Mouse (Mus musculus): ENCODE results near the gene Olfr996. TPM values are rescaled to one million over a fixed set of nuclear protein-coding genes. Genes with fewer than 3 reads are reported as not detected.

The Olfr996 gene
- polyA plus RNA-seq, 1 experiment from 2014 or later, result not detected

Other genes starting within 250 kb of the Olfr996 start
- gene Olfr987, start 239.9 kb upstream of the Olfr996 start, polyA plus RNA-seq (2014; fragmentation: Nextera tagmentation; extraction: Ambion mirVana), result not detected in 2 replicates
- not detected in 2 replicates for gene Olfr988, start 216.0 kb upstream of the Olfr996 start, polyA plus RNA-seq (2014; fragmentation: Nextera tagmentation; extraction: Ambion mirVana)
- not detected in 2 replicates for gene Olfr992, start 169.7 kb upstream of the Olfr996 start, polyA plus RNA-seq (2014; fragmentation: Nextera tagmentation; extraction: Ambion mirVana)
- gene Olfr993, start 164.3 kb upstream of the Olfr996 start, polyA plus RNA-seq (2014; fragmentation: Nextera tagmentation; extraction: Ambion mirVana), result not detected in 2 replicates
- not detected in 2 replicates for gene Olfr994, start 142.8 kb upstream of the Olfr996 start, polyA plus RNA-seq (2014; fragmentation: Nextera tagmentation; extraction: Ambion mirVana)
- gene Olfr995, start 135.6 kb upstream of the Olfr996 start, polyA plus RNA-seq (2014; fragmentation: Nextera tagmentation; extraction: Ambion mirVana), result not detected in 2 replicates
- not detected in 2 replicates for gene 4833423E24Rik, start 60.2 kb upstream of the Olfr996 start, polyA plus RNA-seq (2014; fragmentation: Nextera tagmentation; extraction: Ambion mirVana)
- not detected in 2 replicates for gene Olfr998, start 9.7 kb downstream of the Olfr996 start, polyA plus RNA-seq (2014; fragmentation: Nextera tagmentation; extraction: Ambion mirVana)
- gene Olfr1000, start 32.7 kb downstream of the Olfr996 start, polyA plus RNA-seq (2014; fragmentation: Nextera tagmentation; extraction: Ambion mirVana), result not detected in 2 replicates
- gene Olfr1002, start 71.5 kb downstream of the Olfr996 start, polyA plus RNA-seq (2014; fragmentation: Nextera tagmentation; extraction: Ambion mirVana), result not detected in 2 replicates
- gene Olfr154, start 85.2 kb downstream of the Olfr996 start, polyA plus RNA-seq (2014; fragmentation: Nextera tagmentation; extraction: Ambion mirVana), result not detected in 2 replicates
- not detected in 2 replicates for gene Olfr1006, start 99.6 kb downstream of the Olfr996 start, polyA plus RNA-seq (2014; fragmentation: Nextera tagmentation; extraction: Ambion mirVana)
- gene Olfr1008, start 110.2 kb downstream of the Olfr996 start, polyA plus RNA-seq (2014; fragmentation: Nextera tagmentation; extraction: Ambion mirVana), result not detected in 2 replicates
- not detected in 2 replicates for gene Olfr1009, start 136.2 kb downstream of the Olfr996 start, polyA plus RNA-seq (2014; fragmentation: Nextera tagmentation; extraction: Ambion mirVana)
- not detected in 2 replicates for gene Olfr1012, start 183.6 kb downstream of the Olfr996 start, polyA plus RNA-seq (2014; fragmentation: Nextera tagmentation; extraction: Ambion mirVana)
- gene Olfr1013, start 187.9 kb downstream of the Olfr996 start, polyA plus RNA-seq (2014; fragmentation: Nextera tagmentation; extraction: Ambion mirVana), result not detected in 2 replicates
- not detected in 2 replicates for gene Olfr1014, start 193.5 kb downstream of the Olfr996 start, polyA plus RNA-seq (2014; fragmentation: Nextera tagmentation; extraction: Ambion mirVana)
- not detected in 2 replicates for gene Olfr1015, start 202.8 kb downstream of the Olfr996 start, polyA plus RNA-seq (2014; fragmentation: Nextera tagmentation; extraction: Ambion mirVana)
- not detected in 2 replicates for gene Olfr1016, start 223.3 kb downstream of the Olfr996 start, polyA plus RNA-seq (2014; fragmentation: Nextera tagmentation; extraction: Ambion mirVana)
- gene Olfr1018, start 239.3 kb downstream of the Olfr996 start, polyA plus RNA-seq (2014; fragmentation: Nextera tagmentation; extraction: Ambion mirVana), result not detected in 2 replicates

Measured in intestine, embryonic 14.5 days (tissue).